Mouse (Mus musculus) E14TG2a.4 (cell line): ENCODE results near the gene Upk3b.

Experiments used
- H3K27me3 ChIP-seq: 2 replicates; pipeline ENCODE4 v1.6.1; 2014; ENCODE audit warnings: low read length, control low read depth; ENCODE audit not compliant: insufficient read depth
- H3K36me3 ChIP-seq: 2 replicates; pipeline ENCODE4 v1.6.1; 2014; ENCODE audit warnings: low read length, control low read depth; ENCODE audit not compliant: insufficient read depth
- H3K4me1 ChIP-seq: replicated peaks from 2 replicates; pipeline ENCODE4 v1.6.1; 2014; ENCODE audit warnings: low read depth, low read length, control low read depth
- H3K4me3 ChIP-seq: replicated peaks from 2 replicates; pipeline ENCODE4 v1.5.1; 2014; ENCODE audit warnings: mild to moderate bottlenecking, low read length
- H3K9me3 ChIP-seq: 2 replicates; pipeline ENCODE4 v1.6.1; 2014; ENCODE audit warnings: low read length, control low read depth
- CTCF ChIP-seq: conservative IDR thresholded peaks from 2 replicates; pipeline ENCODE4 v1.5.1; 2014; ENCODE audit warnings: low read length
- NANOG ChIP-seq: IDR thresholded peaks from 2 replicates; pipeline ENCODE4 v1.6.1; 2014; ENCODE audit warnings: borderline replicate concordance, low read length, mixed read lengths
- POU5F1 ChIP-seq: IDR thresholded peaks from 2 replicates; pipeline ENCODE4 v1.6.1; 2014; ENCODE audit warnings: low read length, borderline replicate concordance

The Upk3b gene

GRCm38 (mm10) chr5:136038258-136039214 is at the start of gene Upk3b:
TSS of gene Upk3b (plus strand) at chr5:136038496.
- Histone ChIP-seq H3K9me3 (no peaks in the 10 kb centered on the region), H3K4me3 (no peak within 1 kb of the TSS), H3K27me3 (no peaks in the 10 kb centered on the region), H3K4me1 (peaks cover 67% of the 10 kb centered on the region), H3K36me3 (no peaks in the 10 kb centered on the region)
- TF ChIP-seq CTCF = no peak

GRCm38 (mm10) chr5:135990601-135991000 is 47.7 kb upstream of the Upk3b start:
- H3K4me3 ChIP-seq = no peak overlapping the region
- H3K4me1 ChIP-seq = peaks cover 26% of the 10 kb centered on the region
- H3K9me3 ChIP-seq = no peaks in the 10 kb centered on the region
- no peak for TF ChIP-seq POU5F1
- no peak for TF ChIP-seq NANOG
- TF ChIP-seq CTCF = no peak
- no peaks in the 10 kb centered on the region; the same call in 1 of the 2 replicates for H3K27me3 ChIP-seq
- no peaks in the 10 kb centered on the region for H3K36me3 ChIP-seq

- Histone ChIP-seq H3K36me3 (peaks cover 25% of the 10 kb centered on the region), H3K4me3 (no peak overlapping the region), H3K9me3 (no peaks in the 10 kb centered on the region), H3K27me3 (no peaks in the 10 kb centered on the region; the same call in 1 of the 2 replicates), H3K4me1 (peaks cover 44% of the 10 kb centered on the region)
- TF ChIP-seq CTCF = no peak
- TF ChIP-seq NANOG = no peak
- no peak for TF ChIP-seq POU5F1
Measured at GRCm38 (mm10) chr5:135993381-135993965, 44.8 kb upstream of the Upk3b start.

GRCm38 (mm10) chr5:135994335-135994724 is 44.0 kb upstream of the Upk3b start:
- Histone ChIP-seq H3K4me1 (peaks cover 50% of the 10 kb centered on the region), H3K4me3 (peak overlapping the region; percentile 89), H3K27me3 (no peaks in the 10 kb centered on the region; the same call in 1 of the 2 replicates), H3K9me3 (no peaks in the 10 kb centered on the region), H3K36me3 (peaks cover 34% of the 10 kb centered on the region)
- no peak for TF ChIP-seq CTCF
- no peak for TF ChIP-seq NANOG
- no peak for TF ChIP-seq POU5F1

GRCm38 (mm10) chr5:135994725-135995687 is 43.3 kb upstream of the Upk3b start, which contains the start of gene Dtx2:
TSS of gene Dtx2 (plus strand) at chr5:135994800.
- H3K27me3 ChIP-seq = no peaks in the 10 kb centered on the region; the same call in 1 of the 2 replicates
- TF ChIP-seq NANOG (no peak), CTCF (no peak), POU5F1 (no peak)
- H3K4me3 ChIP-seq = peak within 1 kb of the TSS; percentile 89
- H3K9me3 ChIP-seq = no peaks in the 10 kb centered on the region
- H3K36me3 ChIP-seq = peaks cover 40% of the 10 kb centered on the region
- H3K4me1 ChIP-seq = peaks cover 50% of the 10 kb centered on the region

GRCm38 (mm10) chr5:135996162-135996561 is 42.1 kb upstream of the Upk3b start:
- TF ChIP-seq NANOG (no peak), POU5F1 (no peak), CTCF (no peak)
- no peaks in the 10 kb centered on the region for H3K27me3 ChIP-seq
- peaks cover 47% of the 10 kb centered on the region for H3K36me3 ChIP-seq
- H3K9me3 ChIP-seq = no peaks in the 10 kb centered on the region
- peaks cover 55% of the 10 kb centered on the region for H3K4me1 ChIP-seq
- H3K4me3 ChIP-seq = 0 out of 2 replicates have a peak overlapping the region, but pooled peaks have one; percentile 89

- Histone ChIP-seq H3K9me3 (peaks cover 5% of the 10 kb centered on the region; the same call in 1 of the 2 replicates), H3K36me3 (peaks cover 71% of the 10 kb centered on the region), H3K4me3 (no peak overlapping the region), H3K4me1 (peaks cover 74% of the 10 kb centered on the region), H3K27me3 (no peaks in the 10 kb centered on the region)
- TF ChIP-seq CTCF (no peak), NANOG (no peak), POU5F1 (no peak)
Measured at GRCm38 (mm10) chr5:136001222-136001621, 37.1 kb upstream of the Upk3b start.

GRCm38 (mm10) chr5:136002325-136002724 is 36.0 kb upstream of the Upk3b start:
- Histone ChIP-seq H3K4me1 (peaks cover 68% of the 10 kb centered on the region), H3K36me3 (peaks cover 65% of the 10 kb centered on the region), H3K9me3 (peaks cover 5% of the 10 kb centered on the region; the same call in 1 of the 2 replicates), H3K4me3 (0 out of 2 replicates have a peak overlapping the region, but pooled peaks have one; percentile 1), H3K27me3 (no peaks in the 10 kb centered on the region)
- TF ChIP-seq POU5F1 (no peak), NANOG (no peak), CTCF (no peak)
